Comparison of ENCODE assay signal across 10 mouse cellular contexts in the genomic region with DNA sequence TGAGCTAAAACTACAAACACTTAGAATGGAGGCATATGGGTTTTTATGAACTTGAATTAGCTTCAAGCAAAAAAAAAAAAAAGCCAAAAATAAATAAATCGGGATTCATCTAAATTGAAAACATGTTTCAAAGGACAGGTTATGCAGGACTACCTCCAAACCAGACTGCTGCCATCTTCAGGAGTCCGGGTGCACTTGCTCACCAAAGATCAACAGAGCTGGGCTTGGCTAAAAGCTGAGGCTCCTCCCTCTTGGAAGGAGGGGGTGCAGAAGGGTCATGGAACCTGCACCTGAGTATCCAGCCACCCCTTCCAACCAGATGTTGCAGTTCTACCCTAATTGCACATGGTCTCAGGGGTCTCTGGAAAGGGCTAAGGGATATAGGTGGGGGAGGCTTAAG. TPM values are rescaled to one million over a fixed set of nuclear protein-coding genes. Genes with fewer than 3 reads are reported as not detected.
DNase-seq lines count a peak whose midpoint lies in the region; ATAC-seq and TF ChIP-seq lines count a peak whose summit lies in the region.
"Had no signal": no experiment of that assay in that cellular context is flagged by ENCODE, and none has a peak within 500 bp of the region (broad histone marks: within the 10 kb centered on the region; RNA-seq: fewer than 3 reads in every experiment).

No protein-coding gene starts in this region.

- peak; percentile 54 for TF ChIP-seq CTCF in midbrain, postnatal 0 days (IDR thresholded peaks at IDR 0.05)

- no peaks in the 10 kb centered on the region for H3K9me3 ChIP-seq in midbrain, postnatal 0 days (ENCODE audit: low read length)
- H3K9me3 ChIP-seq in midbrain, embryonic 10.5 days (replicated peaks) = no peaks in the 10 kb centered on the region

- H3K27ac ChIP-seq in midbrain, postnatal 0 days (ENCODE audit: low read depth, low read length) = no peak overlapping the region
- no peak overlapping the region for H3K27ac ChIP-seq in midbrain, embryonic 10.5 days (replicated peaks)
- H3K27ac ChIP-seq: limb, embryonic 12.5 days had no signal

- ATAC-seq in midbrain, postnatal 0 days (ENCODE audit: low FRiP score) = no peak

- 40% methylated on average over 2 of the region's 2 CpGs for WGBS in midbrain, postnatal 0 days
- 26% methylated on average over 2 of the region's 2 CpGs for WGBS in midbrain, embryonic 10.5 days

- no peaks in the 10 kb centered on the region for H3K27me3 ChIP-seq in midbrain, postnatal 0 days (ENCODE audit: insufficient read depth, low read length)
- peaks cover 17% of the 10 kb centered on the region for H3K27me3 ChIP-seq in midbrain, embryonic 10.5 days (ENCODE audit: low read depth, poor library complexity, severe bottlenecking)

- intact Hi-C loops in heart, postnatal 25 days (cut with DNase I) = loop anchor here (5.0 kb wide), 1 partner anchor 214 kb away; no protein-coding TSS in a partner anchor

- no peak overlapping the region for H3K4me2 ChIP-seq in midbrain, postnatal 0 days (ENCODE audit: low read depth, low read length, poor library complexity, severe bottlenecking)
- H3K4me2 ChIP-seq: limb, embryonic 12.5 days had no signal

- no peak overlapping the region for H3K4me3 ChIP-seq in midbrain, postnatal 0 days (ENCODE audit: low read depth, low read length)
- H3K4me3 ChIP-seq in midbrain, embryonic 10.5 days = no peak overlapping the region
- H3K4me3 ChIP-seq: limb, embryonic 12.5 days had no signal

- DNase-seq in cerebellum, adult 11 months = peak; percentile 34
- no peak for DNase-seq in cerebellum, postnatal 4 days (ENCODE audit: low spot score in 2 of 2)
- DNase-seq in midbrain, postnatal 0 days (ENCODE audit: low spot score) = peak; percentile 37
- DNase-seq in midbrain, embryonic 10.5 days (ENCODE audit: low spot score) = no peak
- peak; percentile 68 for DNase-seq in kidney, postnatal 14 days
- DNase-seq in thymus, postnatal 36 days = peak; percentile 31 to 56
- DNase-seq in yolk sac, embryonic 10.5 days (ENCODE audit: low spot score) = no peak
- DNase-seq in heart, postnatal 25 days (ENCODE audit: low spot score) = no peak

- H3K4me1 ChIP-seq in midbrain, postnatal 0 days (ENCODE audit: insufficient read depth, low read length) = no peaks in the 10 kb centered on the region
- peaks cover 23% of the 10 kb centered on the region for H3K4me1 ChIP-seq in midbrain, embryonic 10.5 days

- H3K9ac ChIP-seq in midbrain, postnatal 0 days (replicated peaks; ENCODE audit: low read length, poor library complexity, severe bottlenecking) = no peak overlapping the region
- H3K9ac ChIP-seq: limb, embryonic 12.5 days had no signal

- H3K36me3 ChIP-seq in midbrain, postnatal 0 days (ENCODE audit: insufficient read depth, low read length) = no peaks in the 10 kb centered on the region
- no peaks in the 10 kb centered on the region for H3K36me3 ChIP-seq in midbrain, embryonic 10.5 days
- H3K36me3 ChIP-seq: G1E; limb, embryonic 12.5 days had no signal

RNA-seq across cellular contexts. Expression of a gene that starts 3.3 kb away (rescaled TPM):
- 68.8 and 70.5 TPM in 2 replicates for total RNA-seq in midbrain, postnatal 0 days (2014; rRNA removed)
- polyA plus RNA-seq in midbrain, postnatal 0 days (2015; fragmentation: Nextera tagmentation; extraction: Ambion mirVana) = 13.8 and 14.0 TPM in 2 replicates
- 2.1 and 3.4 TPM in 2 replicates for polyA plus RNA-seq in midbrain, embryonic 10.5 days (2016; fragmentation: Nextera tagmentation; extraction: Ambion mirVana)
- total RNA-seq in heart, postnatal 25 days (2021) = 10 to 100 TPM; 28.7 to 34.2 TPM

Comparison
In these comparisons a context has a peak if more than half of its experiments do, and no peak if none do; other contexts are left out.
1. DNase-seq: peak in cerebellum, adult 11 months (single experiment), midbrain, postnatal 0 days (single experiment), kidney, postnatal 14 days (single experiment) and thymus, postnatal 36 days (2 of 2); none in cerebellum, postnatal 4 days (0 of 2), midbrain, embryonic 10.5 days (single experiment), yolk sac, embryonic 10.5 days (single experiment) and heart, postnatal 25 days (single experiment).